Mouse (Mus musculus): Measurements from ENCODE around the gene Fndc3b.

Gene Fndc3b

GRCm38 (mm10) chr3:27616421-27617236 lies 94.5 kb downstream of the Fndc3b start:
- no peak for DNase-seq

DNA sequence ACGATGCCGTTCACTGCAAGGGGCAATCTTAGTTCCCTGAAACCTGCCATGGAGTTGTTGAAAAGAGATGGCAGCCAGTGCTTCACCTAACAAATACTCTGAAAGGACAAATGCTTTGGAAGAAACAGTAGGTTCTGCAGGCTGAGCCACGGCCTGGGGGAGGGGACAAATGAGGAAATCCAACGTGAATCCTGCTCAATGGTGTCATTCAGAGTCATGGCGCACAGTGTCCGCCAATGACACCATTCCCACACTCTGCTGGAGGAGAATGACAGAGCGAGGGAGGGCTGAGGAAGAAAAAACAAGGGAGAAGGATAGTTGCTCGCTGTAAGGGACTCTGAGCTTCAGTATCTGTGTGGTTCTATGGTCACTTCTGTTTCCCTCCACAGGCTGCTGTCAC lies 95.6 kb downstream of the Fndc3b start:
- no peak for DNase-seq

DNA sequence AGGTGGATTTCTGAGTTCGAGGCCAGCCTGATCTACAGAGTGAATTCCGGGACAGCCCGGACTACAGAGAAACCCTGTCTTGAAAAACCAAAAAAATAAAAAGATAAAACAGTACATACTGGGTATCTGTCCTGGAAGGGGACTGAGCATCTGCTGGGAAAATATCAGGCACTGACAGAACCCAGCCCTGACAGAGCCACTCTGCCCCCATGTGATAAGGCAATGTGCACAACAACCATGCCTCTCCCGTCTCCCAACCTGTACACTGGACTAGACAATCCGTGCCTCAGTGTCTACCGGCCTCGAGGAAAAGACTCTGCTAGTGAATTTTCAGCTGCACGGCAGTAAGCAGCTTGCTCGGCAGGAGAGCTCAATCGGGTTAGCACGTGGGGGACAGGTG lies 97.3 kb downstream of the Fndc3b start:
- no peak for DNase-seq

DNA sequence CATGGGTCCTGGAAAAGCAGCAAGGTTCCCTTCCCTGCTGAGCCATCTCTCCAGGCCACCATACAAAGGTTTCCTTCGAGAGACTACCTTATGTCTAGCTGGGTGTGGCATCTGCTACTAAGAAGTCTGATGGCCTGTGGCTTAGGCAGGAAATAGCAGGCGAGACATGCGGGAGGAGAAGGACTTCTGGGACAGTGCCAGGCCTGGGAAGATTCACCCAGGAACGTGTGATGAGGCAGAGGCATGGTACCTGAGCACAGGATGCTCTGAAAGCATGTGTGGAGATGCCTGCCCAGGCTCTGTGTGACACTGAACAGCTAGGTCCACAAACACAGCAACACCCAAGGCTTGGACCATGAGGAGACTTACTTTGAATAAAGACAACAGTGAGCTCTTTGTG lies 98.1 kb downstream of the Fndc3b start:
- DNase-seq: no peak

DNA sequence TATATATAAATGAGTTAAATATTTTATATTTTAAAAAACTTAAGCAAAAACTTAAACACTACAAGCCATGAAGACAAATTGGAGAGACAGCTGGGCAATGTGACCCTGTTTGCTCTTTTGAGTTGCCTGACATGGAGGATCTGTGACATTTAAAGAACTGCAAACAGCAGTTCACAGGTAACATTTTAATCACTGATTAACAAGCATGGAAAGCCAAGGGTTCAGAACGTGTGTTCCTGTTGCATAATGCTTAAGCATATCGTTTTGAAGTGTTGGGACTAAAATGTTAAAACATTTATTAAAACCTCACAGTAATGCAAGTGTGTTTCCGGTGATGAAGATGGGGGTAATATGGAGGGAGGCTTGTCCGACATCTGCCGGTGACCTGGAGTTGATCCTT lies 99.1 kb downstream of the Fndc3b start:
- no peak for DNase-seq

GRCm38 (mm10) chr3:27610547-27610946 lies 100.6 kb downstream of the Fndc3b start:
- DNase-seq: no peak

- no peak for DNase-seq
Measured at GRCm38 (mm10) chr3:27610089-27610488, 101.0 kb downstream of the Fndc3b start.

- DNase-seq: no peak
Measured at GRCm38 (mm10) chr3:27607796-27608151, 103.3 kb downstream of the Fndc3b start.

- DNase-seq: no peak
Measured at GRCm38 (mm10) chr3:27607081-27607795, 103.9 kb downstream of the Fndc3b start.

DNA sequence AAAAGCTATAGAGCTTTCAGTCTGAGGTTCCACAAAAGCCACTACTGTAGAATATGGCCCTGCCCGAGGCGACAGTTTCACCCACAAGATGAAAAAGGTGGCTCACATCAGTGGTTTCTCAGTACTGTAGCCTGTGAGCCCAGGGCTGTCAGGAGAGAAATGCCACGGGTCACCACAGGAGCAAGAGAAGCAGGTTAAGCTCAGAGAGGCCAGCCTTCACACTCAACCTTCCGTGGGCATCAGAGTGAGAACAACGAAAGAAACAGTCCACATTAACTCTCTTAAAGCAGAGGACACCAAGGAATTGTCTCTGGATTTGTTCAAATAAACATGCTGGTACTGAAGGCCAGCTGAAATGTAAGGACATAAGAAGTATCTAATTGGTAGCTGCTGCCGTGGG lies 104.5 kb downstream of the Fndc3b start:
- no peak for DNase-seq

DNA sequence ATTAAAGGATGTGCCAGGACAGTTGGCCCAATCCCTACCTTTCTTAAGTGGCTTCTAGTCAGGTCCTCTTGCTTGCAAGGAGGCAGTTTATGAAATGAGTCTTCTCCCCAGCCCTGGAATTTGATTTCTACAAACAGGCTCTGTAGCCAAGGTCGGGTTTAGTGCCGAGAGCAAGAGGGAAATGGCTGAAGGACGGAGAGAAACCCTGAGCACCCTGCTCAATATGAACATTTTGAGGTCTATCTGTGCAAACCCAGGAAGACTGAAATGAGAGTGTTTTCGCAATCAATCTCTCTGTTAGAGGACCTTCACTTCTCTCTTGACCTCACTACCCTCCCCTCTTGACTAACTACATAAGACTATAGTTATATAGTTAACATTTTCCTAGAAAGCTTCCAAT lies 105.5 kb downstream of the Fndc3b start:
- no peak for DNase-seq

- DNase-seq: no peak
Measured at GRCm38 (mm10) chr3:27605081-27605480, 106.0 kb downstream of the Fndc3b start.

DNA sequence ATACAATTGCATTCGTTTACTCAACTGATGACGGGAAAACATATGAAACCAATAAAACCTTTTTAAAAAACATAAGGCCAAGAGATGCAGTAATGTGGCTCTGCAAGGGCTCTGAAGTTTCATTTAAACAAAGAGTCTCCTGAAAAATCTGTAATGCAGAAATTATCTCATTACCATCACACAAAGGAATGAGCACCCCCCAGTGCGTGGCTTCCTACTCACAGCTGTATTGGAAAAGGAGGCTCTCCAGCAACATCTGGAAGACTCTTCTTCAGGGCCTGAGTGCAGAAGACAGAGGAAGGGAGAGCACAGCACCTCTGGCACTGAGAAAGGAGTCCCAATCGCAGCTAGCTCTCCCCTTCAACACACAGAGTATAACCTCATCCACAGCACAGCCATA lies 106.5 kb downstream of the Fndc3b start:
- DNase-seq: no peak

DNA sequence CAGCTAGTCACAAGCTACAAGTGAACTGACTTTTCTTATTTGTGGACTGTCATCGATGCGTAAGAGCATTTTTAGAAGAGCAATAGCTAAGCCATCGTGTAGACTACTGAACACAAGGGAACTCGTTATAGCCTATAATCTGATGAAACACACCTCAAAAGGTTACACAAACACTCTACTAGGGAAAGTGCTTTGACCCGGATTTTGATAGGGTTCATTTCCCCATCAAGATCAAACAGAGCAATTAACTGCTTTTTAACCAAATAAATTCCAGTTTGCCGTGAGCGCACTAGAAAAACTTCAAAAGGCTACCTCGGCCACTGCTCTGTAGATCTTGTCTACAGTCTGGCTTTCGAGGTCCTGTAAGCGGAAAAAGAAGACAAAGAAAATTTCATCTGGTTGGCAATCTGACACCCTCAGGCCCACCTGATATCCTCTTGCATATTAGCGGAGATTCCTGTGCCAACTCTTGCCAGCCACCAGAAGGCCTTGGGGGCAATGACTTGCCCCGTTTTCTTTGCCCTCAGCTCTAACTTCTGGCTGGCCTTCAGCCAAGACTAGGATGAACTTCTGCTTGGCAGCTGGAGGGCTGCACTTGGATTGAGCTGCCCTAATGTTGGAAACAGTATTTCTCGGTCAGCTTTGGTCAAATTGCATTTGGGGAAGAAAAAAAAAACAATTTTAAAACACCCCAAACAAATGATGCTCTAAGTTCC lies 107.0 kb downstream of the Fndc3b start:
- DNase-seq: no peak

- DNase-seq: no peak
Measured at GRCm38 (mm10) chr3:27600645-27601044, 110.5 kb downstream of the Fndc3b start.

DNA sequence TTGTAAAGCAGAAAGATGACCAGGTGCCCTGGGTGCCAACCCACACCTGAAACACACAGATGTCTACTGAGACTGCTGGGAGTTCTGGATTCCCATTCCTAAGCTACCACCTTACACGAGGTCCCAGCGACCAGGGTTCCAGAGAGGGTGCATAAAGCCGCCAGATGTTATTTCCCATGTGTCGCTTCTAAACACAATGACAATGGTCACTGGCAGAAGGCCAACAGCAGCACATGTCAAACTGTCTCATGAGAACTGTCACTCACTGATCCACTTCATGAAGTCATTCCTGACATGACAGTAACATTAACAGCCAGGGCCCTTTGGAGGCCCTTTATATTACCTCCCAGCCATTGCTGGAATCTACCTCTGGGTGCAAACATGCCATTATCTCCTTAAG lies 110.9 kb downstream of the Fndc3b start:
- no peak for DNase-seq

DNA sequence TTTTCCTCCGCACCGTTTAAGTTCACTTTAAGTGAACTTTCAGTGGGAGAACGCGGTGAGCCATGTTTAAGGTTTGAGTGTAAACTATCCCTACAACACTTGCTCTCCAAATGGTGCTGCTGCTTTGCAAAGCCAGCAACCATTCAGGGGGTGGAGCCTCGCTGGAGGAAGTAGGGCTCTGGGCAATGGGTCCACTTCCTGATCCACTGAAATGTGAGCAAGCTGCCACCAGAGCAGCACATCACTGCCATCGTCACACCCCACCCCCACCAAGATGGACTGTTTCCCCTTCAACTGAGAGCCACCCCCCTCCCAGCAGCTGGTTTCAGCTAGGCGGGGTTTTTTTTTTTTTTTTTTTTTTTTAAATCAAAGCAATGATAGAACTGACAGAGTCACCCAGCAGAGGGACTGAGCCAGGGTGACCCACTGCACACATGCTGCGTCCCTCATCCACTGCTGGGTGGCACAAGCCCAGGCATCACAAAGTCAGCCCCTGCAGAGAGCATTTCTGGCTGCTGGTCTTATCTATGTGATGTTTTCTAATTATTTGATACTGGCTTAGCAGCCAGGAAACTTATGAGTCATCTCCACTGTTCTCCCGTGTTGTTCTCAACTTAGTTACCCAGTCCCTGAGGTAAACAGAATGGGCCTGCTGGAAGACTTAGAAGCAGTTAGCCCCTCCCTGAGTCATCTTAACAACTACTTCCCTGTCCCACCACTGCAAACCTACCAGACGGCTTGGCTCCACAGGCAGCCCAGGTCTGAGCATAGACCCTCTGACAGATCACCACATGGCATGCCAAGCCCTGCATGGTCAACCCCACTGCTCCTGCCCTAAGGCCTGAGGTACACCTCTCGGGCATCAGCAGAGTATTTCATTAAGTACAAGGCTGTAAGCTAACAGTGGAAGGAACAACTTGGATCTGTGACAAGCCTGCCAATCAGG lies 112.4 kb downstream of the Fndc3b start:
- no peak for DNase-seq

DNA sequence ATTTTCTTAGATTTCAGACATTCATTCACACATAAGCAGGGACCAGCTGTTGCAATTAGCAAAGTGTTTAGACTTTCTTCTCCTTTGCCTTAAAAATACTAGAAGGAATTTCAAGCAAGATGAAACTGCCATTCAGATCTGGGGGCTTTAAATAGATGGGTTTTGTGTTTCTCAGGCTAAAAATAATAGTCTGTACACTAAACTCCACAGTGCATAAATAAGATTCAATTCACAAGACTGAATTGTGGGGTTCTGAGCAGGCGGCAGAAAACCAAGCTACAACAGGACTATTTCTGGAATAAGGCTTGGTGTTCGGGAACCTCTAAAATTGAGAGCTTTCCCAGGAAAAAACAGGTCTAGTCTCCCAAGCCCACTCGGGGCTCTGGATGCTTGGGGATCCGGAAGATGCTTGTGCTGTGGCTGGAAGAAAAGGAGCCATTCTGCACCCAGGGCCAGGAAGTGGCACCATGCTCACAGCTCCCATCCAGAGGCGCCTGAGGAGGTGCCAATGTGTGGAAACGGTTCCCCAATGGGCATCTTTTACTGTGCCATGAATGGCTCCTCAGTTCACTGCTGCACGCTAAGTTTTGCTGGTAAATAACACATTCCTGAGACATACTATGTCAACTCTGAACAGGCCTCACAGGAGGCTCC lies 117.5 kb downstream of the Fndc3b start:
- DNase-seq: no peak

GRCm38 (mm10) chr3:27592728-27593484 lies 118.2 kb downstream of the Fndc3b start:
- DNase-seq: no peak

DNA sequence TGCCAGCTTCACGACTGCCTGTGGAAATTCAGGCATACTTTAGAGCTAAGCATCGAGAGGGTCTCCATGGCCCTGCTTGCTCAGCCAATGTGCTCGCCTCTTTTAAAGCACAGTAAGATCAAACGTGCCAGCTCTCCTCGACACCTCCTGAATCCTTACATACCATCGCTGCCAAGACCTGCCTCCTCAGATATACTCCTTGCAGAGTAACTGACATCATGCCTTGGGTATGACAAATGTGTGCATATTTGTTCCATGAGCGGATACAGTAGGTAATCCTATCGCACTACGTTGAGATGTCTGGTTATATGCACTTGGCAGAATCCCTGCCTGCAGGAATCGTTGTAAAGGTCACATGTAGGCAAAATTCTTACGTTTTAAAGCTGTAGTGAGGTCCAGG lies 120.3 kb downstream of the Fndc3b start:
- DNase-seq: no peak

DNA sequence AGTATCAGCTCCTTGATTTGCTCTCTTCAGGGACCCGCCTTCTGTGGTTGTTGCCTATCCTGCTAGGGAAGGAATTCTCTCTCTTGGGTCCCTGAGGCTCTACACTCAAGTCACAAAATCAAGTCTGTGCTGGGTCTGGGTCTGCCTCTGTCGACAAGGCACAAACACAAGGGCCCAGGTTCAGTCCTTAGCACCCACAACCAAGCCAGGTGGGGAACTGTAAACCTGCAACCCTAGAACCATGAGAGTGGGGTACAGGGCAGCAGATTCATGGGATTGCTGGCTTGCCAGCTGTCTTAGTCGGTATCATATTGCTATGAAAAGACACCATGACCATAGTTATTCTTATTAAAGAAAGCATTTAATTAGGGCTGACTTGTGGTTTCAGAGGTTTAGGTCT lies 121.8 kb downstream of the Fndc3b start:
- DNase-seq: no peak
